Mouse (Mus musculus) ovary, adult 10 weeks (tissue): ENCODE data around the gene Ddx50. TPM values are rescaled to one million over a fixed set of nuclear protein-coding genes. Genes with fewer than 3 reads are reported as not detected.

Source experiments
- polyA plus RNA-seq: library from polyadenylated mRNA; stranded (reverse); fragments of 350-450 nt; fragmentation: Illumina TruSeq; extraction: RNeasy Lipid Tissue Mini Kit (QIAGEN cat#74804); gene quantifications from one replicate; pipeline ENCODE4 v1.2.3, GENCODE M21; 2014

The Ddx50 gene
- 241 TPM for polyA plus RNA-seq

GRCm38 (mm10) chr10:62650881-62651810, at the start of gene Ddx50:
Gene Ddx50, minus strand, starts transcription at chr10:62651218.

GRCm38 (mm10) chr10:62602177-62603040, 48.6 kb downstream of the Ddx50 start, which contains the start of gene Ddx21:
Gene Ddx21, minus strand, starts transcription at chr10:62602281.

GRCm38 (mm10) chr10:62578338-62579100, 72.5 kb downstream of the Ddx50 start, which contains the start of gene Kif1bp:
Gene Kif1bp, minus strand, starts transcription at chr10:62578457.

Other genes starting within 250 kb of the Ddx50 start
- gene Hkdc1, start 228.7 kb downstream of the Ddx50 start, polyA plus RNA-seq: not detected
- gene 4930507D05Rik, start 201.7 kb downstream of the Ddx50 start, polyA plus RNA-seq: not detected
- 20.8 TPM for gene Supv3l1, start 201.5 kb downstream of the Ddx50 start, polyA plus RNA-seq
- gene Vps26a, start 164.4 kb downstream of the Ddx50 start, polyA plus RNA-seq: 232 TPM
- gene Srgn, start 123.8 kb downstream of the Ddx50 start, polyA plus RNA-seq: 132 TPM
- gene Kif1bp, start 72.8 kb downstream of the Ddx50 start, polyA plus RNA-seq: 30.3 TPM
- 100 TPM for gene Ddx21, start 48.9 kb downstream of the Ddx50 start, polyA plus RNA-seq
- 4.4 TPM for gene Stox1, start 74.9 kb upstream of the Ddx50 start, polyA plus RNA-seq
- 192 TPM for gene Ccar1, start 141.1 kb upstream of the Ddx50 start, polyA plus RNA-seq